Mouse (Mus musculus) ES-E14 (cell line): ENCODE results near the gene Sesn1.

Experiments
- CHD2 ChIP-seq: IDR thresholded peaks from 2 replicates; pipeline ENCODE4 v1.6.1; 2014; ENCODE audit warnings: mild to moderate bottlenecking, low read depth, low read length, inconsistent platforms
- HCFC1 ChIP-seq: IDR thresholded peaks from 2 replicates; pipeline ENCODE4 v1.6.1; 2012; ENCODE audit warnings: low read length, inconsistent platforms, borderline replicate concordance; ENCODE audit not compliant: insufficient read depth
- MAFK ChIP-seq: IDR thresholded peaks from 2 replicates; pipeline ENCODE4 v1.6.1; 2014; ENCODE audit warnings: mild to moderate bottlenecking, low read depth, low read length, inconsistent platforms; ENCODE audit not compliant: insufficient read depth
- ZC3H11A ChIP-seq: IDR thresholded peaks from 2 replicates; pipeline ENCODE4 v1.6.1; 2012; ENCODE audit warnings: low read depth, mild to moderate bottlenecking, inconsistent platforms, low read length, borderline replicate concordance

DNA sequence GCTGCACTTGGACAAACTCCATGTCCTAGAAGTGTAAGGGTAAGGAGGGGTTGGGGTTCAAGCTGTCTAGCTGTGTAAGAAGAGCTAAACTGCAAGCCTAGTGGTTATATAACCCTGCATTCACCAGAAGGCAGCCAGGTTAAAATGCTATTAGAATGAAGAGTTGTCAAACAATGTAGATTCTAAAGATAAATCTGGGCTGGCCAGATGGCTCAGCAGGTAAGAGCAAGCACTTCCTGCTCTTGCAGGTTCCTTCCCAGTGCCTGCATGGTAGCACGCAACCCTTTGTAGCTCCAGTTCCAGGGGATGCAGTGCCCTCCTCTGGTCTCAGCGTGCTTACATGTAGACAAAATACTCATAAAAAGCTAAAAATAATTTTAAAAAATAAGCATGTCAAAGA is 24.4 kb downstream of the Sesn1 start:
- no peak for TF ChIP-seq ZC3H11A
- TF ChIP-seq HCFC1 = no peak
- TF ChIP-seq MAFK = no peak
- TF ChIP-seq CHD2 = no peak
